In genomic region chr11:109377477-109377876, GRCm38 (mm10) we compare ENCODE assay signal across 14 mouse cellular contexts. TPM values are rescaled to one million over a fixed set of nuclear protein-coding genes. Genes with fewer than 3 reads are reported as not detected.
DNase-seq lines count a peak whose midpoint lies in the region; ATAC-seq lines count a peak whose summit lies in the region.
"Had no signal": no experiment of that assay in that cellular context is flagged by ENCODE, and none has a peak within 500 bp of the region (broad histone marks: within the 10 kb centered on the region; RNA-seq: fewer than 3 reads in every experiment).

No protein-coding gene starts in this region.

- ATAC-seq in heart, embryonic 16.5 days (replicated peaks; ENCODE audit: extremely low read depth, insufficient read depth, low FRiP score), result 0 out of 2 replicates have a peak, but pooled peaks have one; percentile 33
- peak; percentile 59; the same call in 1 of the 2 replicates for ATAC-seq in midbrain, embryonic 11.5 days (ENCODE audit: low FRiP score)
- no peak for ATAC-seq in midbrain, embryonic 14.5 days (ENCODE audit: low FRiP score, low TSS enrichment)
- ATAC-seq in forebrain, embryonic 14.5 days, result 0 out of 2 replicates have a peak, but pooled peaks have one; percentile 46
- ATAC-seq in midbrain, embryonic 16.5 days, result peak; percentile 51
- ATAC-seq in megakaryocyte-erythroid progenitor cell, adult 5-6 weeks (replicated peaks; ENCODE audit: low FRiP score, low TSS enrichment, poor library complexity, severe bottlenecking), result no peak; the same call in 1 of the 2 replicates

- H3K4me2 ChIP-seq in heart, embryonic 16.5 days (ENCODE audit: low read depth, low read length), result no peak overlapping the region
- H3K4me2 ChIP-seq in midbrain, embryonic 11.5 days, result no peak overlapping the region
- no peak overlapping the region for H3K4me2 ChIP-seq in midbrain, embryonic 14.5 days (ENCODE audit: low read length)
- H3K4me2 ChIP-seq in forebrain, embryonic 14.5 days (ENCODE audit: low read length), result no peak overlapping the region
- H3K4me2 ChIP-seq in midbrain, embryonic 16.5 days (ENCODE audit: low read length), result no peak overlapping the region
- H3K4me2 ChIP-seq: hindbrain, embryonic 13.5 days had no signal

- DNase-seq in heart, adult 11 months, result no peak
- no peak for DNase-seq in midbrain, embryonic 11.5 days (ENCODE audit: low spot score, missing footprints)
- DNase-seq in midbrain, embryonic 14.5 days, result no peak
- peak; percentile 25 for DNase-seq in forebrain, embryonic 14.5 days (ENCODE audit: low spot score)
- DNase-seq in urinary bladder, postnatal 14 days (ENCODE audit: low spot score), result no peak
- DNase-seq: gastrocnemius, postnatal 36 days; kidney, postnatal 4 days; thymus, postnatal 4 days had no signal

- peaks cover 45% of the 10 kb centered on the region for H3K4me1 ChIP-seq in heart, embryonic 16.5 days (ENCODE audit: control insufficient read depth, insufficient read depth, low read length)
- H3K4me1 ChIP-seq in midbrain, embryonic 11.5 days (ENCODE audit: control insufficient read depth, insufficient read depth, low read length), result no peaks in the 10 kb centered on the region; the same call in none of the 2 replicates
- H3K4me1 ChIP-seq in midbrain, embryonic 14.5 days (ENCODE audit: control insufficient read depth, insufficient read depth, low read length), result peaks cover 14% of the 10 kb centered on the region
- H3K4me1 ChIP-seq in forebrain, embryonic 14.5 days (ENCODE audit: control insufficient read depth, insufficient read depth, low read length), result peaks cover 15% of the 10 kb centered on the region
- peaks cover 24% of the 10 kb centered on the region for H3K4me1 ChIP-seq in midbrain, embryonic 16.5 days (ENCODE audit: control insufficient read depth, insufficient read depth, low read length)

- H3K4me3 ChIP-seq in heart, embryonic 16.5 days (ENCODE audit: low read length), result no peak overlapping the region
- H3K4me3 ChIP-seq in midbrain, embryonic 11.5 days (ENCODE audit: low read depth, low read length), result no peak overlapping the region
- H3K4me3 ChIP-seq in midbrain, embryonic 14.5 days (replicated peaks; ENCODE audit: low read depth, low read length), result no peak overlapping the region
- H3K4me3 ChIP-seq in forebrain, embryonic 14.5 days (ENCODE audit: low read depth, low read length), result no peak overlapping the region
- H3K4me3 ChIP-seq in midbrain, embryonic 16.5 days (ENCODE audit: low read depth, low read length), result no peak overlapping the region
- H3K4me3 ChIP-seq: hindbrain, embryonic 13.5 days had no signal

- no peaks in the 10 kb centered on the region for H3K27me3 ChIP-seq in heart, embryonic 16.5 days (ENCODE audit: control insufficient read depth, insufficient read depth, low read length)
- H3K27me3 ChIP-seq in midbrain, embryonic 11.5 days (ENCODE audit: control insufficient read depth, insufficient read depth, low read length), result no peaks in the 10 kb centered on the region
- no peaks in the 10 kb centered on the region for H3K27me3 ChIP-seq in midbrain, embryonic 14.5 days (ENCODE audit: control insufficient read depth, insufficient read depth, low read length)
- no peaks in the 10 kb centered on the region for H3K27me3 ChIP-seq in forebrain, embryonic 14.5 days (replicated peaks; ENCODE audit: control insufficient read depth, insufficient read depth, low read length)
- H3K27me3 ChIP-seq in midbrain, embryonic 16.5 days (ENCODE audit: control insufficient read depth, insufficient read depth, low read depth, low read length), result no peaks in the 10 kb centered on the region
- H3K27me3 ChIP-seq: hindbrain, embryonic 13.5 days had no signal

- 0 out of 2 replicates have a peak overlapping the region, but pooled peaks have one; percentile 29 for H3K9ac ChIP-seq in heart, embryonic 16.5 days (ENCODE audit: low read length)
- H3K9ac ChIP-seq in midbrain, embryonic 11.5 days (ENCODE audit: low read length), result no peak overlapping the region
- no peak overlapping the region for H3K9ac ChIP-seq in midbrain, embryonic 14.5 days (replicated peaks; ENCODE audit: low read length)
- no peak overlapping the region; the same call in 1 of the 2 replicates for H3K9ac ChIP-seq in forebrain, embryonic 14.5 days (ENCODE audit: low read length)
- no peak overlapping the region for H3K9ac ChIP-seq in midbrain, embryonic 16.5 days (ENCODE audit: low read depth, low read length)
- H3K9ac ChIP-seq: hindbrain, embryonic 13.5 days had no signal

- 44% methylated on average over 10 of the region's 10 CpGs for WGBS in heart, embryonic 16.5 days
- WGBS in midbrain, embryonic 11.5 days, result 74% methylated on average over 10 of the region's 10 CpGs
- 59% methylated on average over 10 of the region's 10 CpGs for WGBS in midbrain, embryonic 14.5 days
- WGBS in forebrain, embryonic 14.5 days, result 33% methylated on average over 10 of the region's 10 CpGs
- WGBS in midbrain, embryonic 16.5 days, result 48% methylated on average over 10 of the region's 10 CpGs

- H3K27ac ChIP-seq in heart, embryonic 16.5 days (ENCODE audit: low read length), result peak overlapping the region; percentile 31; the same call in 1 of the 2 replicates
- H3K27ac ChIP-seq in midbrain, embryonic 11.5 days (ENCODE audit: low read depth, low read length), result no peak overlapping the region
- no peak overlapping the region for H3K27ac ChIP-seq in midbrain, embryonic 14.5 days (replicated peaks; ENCODE audit: low read depth, low read length)
- H3K27ac ChIP-seq in forebrain, embryonic 14.5 days (ENCODE audit: low read depth, low read length), result peak overlapping the region; percentile 14; the same call in 1 of the 2 replicates
- no peak overlapping the region for H3K27ac ChIP-seq in midbrain, embryonic 16.5 days (ENCODE audit: low read length)
- H3K27ac ChIP-seq: hindbrain, embryonic 13.5 days had no signal

- peaks cover 4% of the 10 kb centered on the region; the same call in 1 of the 2 replicates for H3K36me3 ChIP-seq in heart, embryonic 16.5 days (ENCODE audit: control insufficient read depth, insufficient read depth)
- H3K36me3 ChIP-seq in midbrain, embryonic 11.5 days (ENCODE audit: control insufficient read depth, insufficient read depth, low read length), result peaks cover 2% of the 10 kb centered on the region; the same call in 1 of the 2 replicates
- H3K36me3 ChIP-seq in midbrain, embryonic 14.5 days (ENCODE audit: control insufficient read depth, insufficient read depth, low read length), result no peaks in the 10 kb centered on the region
- H3K36me3 ChIP-seq in forebrain, embryonic 14.5 days (ENCODE audit: control insufficient read depth, insufficient read depth, low read length), result 0 out of 2 replicates have a peak, but pooled peaks cover 3% of the 10 kb centered on the region
- no peaks in the 10 kb centered on the region for H3K36me3 ChIP-seq in midbrain, embryonic 16.5 days (ENCODE audit: control insufficient read depth, insufficient read depth, low read length)

- no peaks in the 10 kb centered on the region for H3K9me3 ChIP-seq in heart, embryonic 16.5 days (replicated peaks; ENCODE audit: control insufficient read depth, low read length)
- H3K9me3 ChIP-seq in midbrain, embryonic 11.5 days (ENCODE audit: control insufficient read depth, low read length), result no peaks in the 10 kb centered on the region
- H3K9me3 ChIP-seq in midbrain, embryonic 14.5 days (ENCODE audit: control insufficient read depth, low read length), result no peaks in the 10 kb centered on the region
- no peaks in the 10 kb centered on the region for H3K9me3 ChIP-seq in forebrain, embryonic 14.5 days (replicated peaks; ENCODE audit: control insufficient read depth, low read length)
- H3K9me3 ChIP-seq in midbrain, embryonic 16.5 days (replicated peaks; ENCODE audit: control insufficient read depth, low read length, poor library complexity, severe bottlenecking), result no peaks in the 10 kb centered on the region

RNA-seq across cellular contexts. Expression of gene Gna13, which starts 14.8 kb away (rescaled TPM):
- 20.7 and 21.6 TPM in 2 replicates for polyA plus RNA-seq in heart, embryonic 16.5 days (2015; fragmentation: Nextera tagmentation; extraction: Ambion mirVana)
- 19.4 and 20.4 TPM in 2 replicates for polyA plus RNA-seq in midbrain, embryonic 11.5 days (2014; fragmentation: Nextera tagmentation; extraction: Ambion mirVana)
- polyA plus RNA-seq in midbrain, embryonic 14.5 days (2014; fragmentation: Nextera tagmentation; extraction: Ambion mirVana), result 16.4 and 21.7 TPM in 2 replicates
- polyA plus RNA-seq in forebrain, embryonic 14.5 days (2014; fragmentation: Nextera tagmentation; extraction: Ambion mirVana), result 13.7 and 16.3 TPM in 2 replicates
- 17.6 and 20.5 TPM in 2 replicates for polyA plus RNA-seq in midbrain, embryonic 16.5 days (2015; fragmentation: Nextera tagmentation; extraction: Ambion mirVana)
- total RNA-seq in megakaryocyte-erythroid progenitor cell, adult 5-6 weeks (2014; fragmentation: Nextera tagmentation), result 34.0 and 40.6 TPM in 2 replicates
- total RNA-seq in megakaryocyte-erythroid progenitor cell, adult 5-6 weeks (2017), result 36.7 and 37.1 TPM in 2 replicates

RNA-seq across cellular contexts. Expression of gene 9930022D16Rik, which starts 36.2 kb away (rescaled TPM):
- not detected in 2 replicates for polyA plus RNA-seq in heart, embryonic 16.5 days (2015; fragmentation: Nextera tagmentation; extraction: Ambion mirVana)
- not detected in 2 replicates for polyA plus RNA-seq in midbrain, embryonic 11.5 days (2014; fragmentation: Nextera tagmentation; extraction: Ambion mirVana)
- polyA plus RNA-seq in midbrain, embryonic 14.5 days (2014; fragmentation: Nextera tagmentation; extraction: Ambion mirVana), result not detected in 2 replicates
- polyA plus RNA-seq in forebrain, embryonic 14.5 days (2014; fragmentation: Nextera tagmentation; extraction: Ambion mirVana), result not detected in 2 replicates
- not detected in 2 replicates for polyA plus RNA-seq in midbrain, embryonic 16.5 days (2015; fragmentation: Nextera tagmentation; extraction: Ambion mirVana)
- total RNA-seq in megakaryocyte-erythroid progenitor cell, adult 5-6 weeks (2014; fragmentation: Nextera tagmentation), result 0.12 TPM in 1 of 2 replicates, not detected in the other
- total RNA-seq in megakaryocyte-erythroid progenitor cell, adult 5-6 weeks (2017), result 1.2 TPM in 1 of 2 replicates, not detected in the other
- total RNA-seq: gastrocnemius, postnatal 36 days; left cerebral cortex, postnatal 10 days had no signal
- polyA plus RNA-seq: hindbrain, embryonic 13.5 days; neural tube, embryonic 11.5 days had no signal

RNA-seq across cellular contexts. Expression of gene Amz2, which starts 48.3 kb away (rescaled TPM):
- polyA plus RNA-seq in heart, embryonic 16.5 days (2015; fragmentation: Nextera tagmentation; extraction: Ambion mirVana), result 34.9 and 39.8 TPM in 2 replicates
- 46.8 and 49.0 TPM in 2 replicates for polyA plus RNA-seq in midbrain, embryonic 11.5 days (2014; fragmentation: Nextera tagmentation; extraction: Ambion mirVana)
- 63.6 and 78.7 TPM in 2 replicates for polyA plus RNA-seq in midbrain, embryonic 14.5 days (2014; fragmentation: Nextera tagmentation; extraction: Ambion mirVana)
- polyA plus RNA-seq in forebrain, embryonic 14.5 days (2014; fragmentation: Nextera tagmentation; extraction: Ambion mirVana), result 78.0 and 79.6 TPM in 2 replicates
- polyA plus RNA-seq in midbrain, embryonic 16.5 days (2015; fragmentation: Nextera tagmentation; extraction: Ambion mirVana), result 55.7 and 56.1 TPM in 2 replicates
- 50.3 and 51.7 TPM in 2 replicates for total RNA-seq in megakaryocyte-erythroid progenitor cell, adult 5-6 weeks (2014; fragmentation: Nextera tagmentation)
- 79.1 and 90.9 TPM in 2 replicates for total RNA-seq in megakaryocyte-erythroid progenitor cell, adult 5-6 weeks (2017)

Comparison
In these comparisons a context has a peak if more than half of its experiments do, and no peak if none do; other contexts are left out.
1. ATAC-seq: peak in heart, embryonic 16.5 days (single experiment), midbrain, embryonic 11.5 days (single experiment), forebrain, embryonic 14.5 days (single experiment) and midbrain, embryonic 16.5 days (single experiment); none in midbrain, embryonic 14.5 days (single experiment) and megakaryocyte-erythroid progenitor cell, adult 5-6 weeks (single experiment).
2. H3K27ac ChIP-seq: peak in heart, embryonic 16.5 days (single experiment) and forebrain, embryonic 14.5 days (single experiment); none in midbrain, embryonic 11.5 days (single experiment), midbrain, embryonic 14.5 days (single experiment) and midbrain, embryonic 16.5 days (single experiment).